Mouse (Mus musculus) cerebellum, postnatal 4 days (tissue): ENCODE results near the gene Col20a1.

ENCODE experiments used
- DNase-seq, 2 experiments: peaks; one replicate each; pipeline ENCODE4 v3.0.0; 2022; ENCODE audit warnings: low spot score in 2 of 2, mixed read lengths in 1 of 2

Col20a1 gene

GRCm38 (mm10) chr2:180994360-180994759 is 8.0 kb downstream of the Col20a1 start:
- DNase-seq, result no peak

GRCm38 (mm10) chr2:180995457-180995856 is 9.1 kb downstream of the Col20a1 start:
- no peak for DNase-seq

GRCm38 (mm10) chr2:180996436-180996835 is 10.1 kb downstream of the Col20a1 start:
- peak in 1 of 2 experiments; percentile 43 for DNase-seq

DNA sequence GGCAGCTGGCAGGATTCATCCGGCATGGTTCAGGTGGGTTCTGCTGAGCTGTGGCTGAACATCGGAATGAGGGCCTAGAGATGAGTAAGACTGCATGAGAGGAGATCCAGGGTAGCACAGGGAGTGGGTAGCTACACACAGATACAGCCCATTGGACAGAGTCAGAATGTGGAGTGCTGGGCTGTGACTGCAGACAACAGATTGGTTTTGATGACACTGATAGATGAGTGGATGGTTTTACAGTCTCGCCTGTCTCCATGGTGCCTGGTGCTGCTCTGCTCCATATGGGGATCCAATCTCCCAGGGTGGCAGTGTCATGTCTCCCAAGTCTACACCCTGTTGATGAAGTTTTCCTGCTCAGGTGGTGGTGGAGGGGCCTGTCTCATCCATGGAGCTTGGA is 10.6 kb downstream of the Col20a1 start:
- no peak for DNase-seq

DNA sequence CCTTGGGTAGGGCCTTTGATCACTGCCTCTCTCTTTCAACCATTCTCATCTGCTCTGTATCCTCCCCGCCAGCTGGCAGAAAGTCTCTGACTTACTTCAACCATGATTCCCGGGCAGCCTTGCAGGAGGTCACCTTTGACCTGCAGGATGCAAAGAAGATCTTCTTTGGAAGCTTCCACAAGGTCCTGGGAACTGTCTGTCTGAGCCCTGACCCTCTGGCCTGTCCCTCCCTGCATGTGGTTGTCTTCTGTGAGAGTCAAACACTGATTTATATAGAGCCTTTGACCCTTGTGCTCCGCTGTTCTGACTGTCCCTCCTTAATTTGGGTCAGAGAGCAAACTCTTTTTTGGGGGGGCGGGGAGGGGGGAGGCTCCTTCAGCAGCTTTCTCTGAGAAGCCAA is 20.7 kb downstream of the Col20a1 start:
- no peak for DNase-seq

GRCm38 (mm10) chr2:181008339-181008738 is 22.0 kb downstream of the Col20a1 start:
- no peak for DNase-seq

DNA sequence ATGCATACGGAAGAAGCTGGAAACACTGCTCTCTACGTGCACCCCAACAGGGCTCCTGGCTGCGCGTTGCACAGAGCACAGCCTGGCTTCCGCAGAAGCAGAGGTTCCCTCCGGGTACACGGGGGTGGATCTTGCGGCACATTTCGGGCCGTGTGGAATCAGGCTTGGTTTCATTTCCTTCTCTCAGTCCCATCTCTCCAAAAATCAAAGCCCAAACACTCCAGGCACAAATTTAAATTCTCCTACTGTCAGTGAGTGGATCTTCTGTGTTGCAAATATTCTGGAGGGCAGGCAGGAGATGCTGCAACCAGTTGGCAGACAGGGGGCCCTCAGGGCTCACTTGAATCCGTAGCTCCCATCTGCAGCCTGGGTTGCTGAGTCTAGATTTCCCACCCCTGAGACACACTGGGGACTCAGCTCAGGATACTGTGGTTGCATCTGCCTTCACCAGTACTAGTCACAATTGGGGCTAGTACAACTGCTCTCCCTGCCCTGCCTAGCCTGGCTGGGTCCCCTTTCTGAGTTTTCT is 45.1 kb downstream of the Col20a1 start:
- DNase-seq, result no peak

DNA sequence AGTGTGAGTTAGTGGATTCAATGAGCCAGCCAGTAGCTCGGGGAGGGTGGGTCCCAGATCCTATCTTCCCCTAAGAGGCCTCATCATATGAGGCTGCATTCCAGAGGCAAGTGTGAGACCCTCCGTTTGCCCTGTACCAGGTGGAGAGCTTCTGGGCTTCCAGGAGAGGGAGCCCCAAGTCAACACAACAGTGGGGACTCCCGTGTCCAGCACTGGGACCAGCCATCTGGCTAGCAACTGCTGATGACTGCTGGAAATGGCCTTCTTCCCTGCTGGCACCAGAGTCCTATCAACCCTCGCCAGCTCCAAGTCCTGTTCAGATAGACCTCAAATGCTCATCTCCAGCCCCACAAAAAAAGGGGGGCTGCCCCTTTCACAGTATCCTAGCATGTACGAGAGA is 46.1 kb downstream of the Col20a1 start:
- DNase-seq, result peak in 1 of 2 experiments; percentile 51

DNA sequence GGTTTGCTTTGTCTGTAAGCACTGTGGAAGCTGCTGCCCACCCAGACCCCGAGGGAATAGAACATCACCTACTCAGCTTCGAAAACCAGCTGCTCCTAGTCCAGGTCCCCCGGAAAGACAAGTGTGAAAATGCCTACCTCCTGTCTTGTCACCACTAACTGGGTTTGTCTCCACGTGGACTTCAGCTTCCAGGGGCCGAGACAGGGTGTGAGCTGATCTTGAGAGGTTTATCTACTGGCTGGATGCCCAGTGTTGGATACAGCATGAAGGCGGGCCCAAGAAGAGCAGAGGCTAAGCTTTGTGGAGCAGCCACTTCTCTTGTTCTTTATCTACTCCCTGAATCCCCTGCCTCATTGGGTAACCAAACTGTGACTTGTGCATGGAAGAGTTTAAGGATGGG is 47.0 kb downstream of the Col20a1 start:
- no peak for DNase-seq

GRCm38 (mm10) chr2:181035186-181035585 is 48.9 kb downstream of the Col20a1 start:
- DNase-seq, result no peak

DNA sequence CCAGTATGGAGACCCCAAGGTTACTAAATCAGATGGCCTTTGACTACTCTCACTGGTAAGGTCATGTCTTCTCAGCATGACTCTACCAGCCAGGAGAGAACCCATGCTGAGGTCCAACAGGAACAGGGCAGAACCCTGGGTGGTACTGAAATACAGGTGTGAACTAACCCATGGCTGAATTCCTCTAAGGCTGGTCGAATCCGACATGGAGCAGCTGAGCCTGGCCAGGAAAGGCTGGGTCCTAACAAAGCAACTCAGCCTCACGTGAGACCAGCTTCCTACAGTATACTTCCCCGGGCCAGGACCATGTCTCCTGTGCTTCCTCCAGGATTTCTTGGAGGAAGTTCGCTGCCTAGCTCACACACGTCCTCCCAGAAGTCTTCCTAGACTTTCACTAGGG is 50.2 kb downstream of the Col20a1 start:
- no peak for DNase-seq

- DNase-seq, result peak in 1 of 2 experiments; percentile 14
Measured at GRCm38 (mm10) chr2:181038644-181039355, 52.5 kb downstream of the Col20a1 start.

DNA sequence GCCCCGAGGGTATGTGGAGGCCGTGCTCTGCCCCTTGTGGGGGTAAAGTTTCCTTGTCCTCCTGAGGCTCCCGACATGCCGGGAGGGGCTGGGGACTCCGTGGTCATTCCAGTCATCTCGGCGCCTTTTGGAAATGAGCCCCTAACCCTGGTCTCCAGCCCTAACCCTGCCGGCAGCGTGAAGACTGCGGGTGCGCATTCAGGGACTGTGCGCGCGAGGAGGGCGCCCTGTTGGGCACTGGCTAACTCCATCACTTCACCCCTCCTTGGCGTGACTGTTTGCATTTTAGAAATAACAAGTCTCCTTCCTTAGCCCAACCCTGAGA is 53.0 kb downstream of the Col20a1 start:
- peak in 1 of 2 experiments; percentile 12 for DNase-seq

GRCm38 (mm10) chr2:181041941-181042340 is 55.6 kb downstream of the Col20a1 start:
- DNase-seq, result no peak

DNA sequence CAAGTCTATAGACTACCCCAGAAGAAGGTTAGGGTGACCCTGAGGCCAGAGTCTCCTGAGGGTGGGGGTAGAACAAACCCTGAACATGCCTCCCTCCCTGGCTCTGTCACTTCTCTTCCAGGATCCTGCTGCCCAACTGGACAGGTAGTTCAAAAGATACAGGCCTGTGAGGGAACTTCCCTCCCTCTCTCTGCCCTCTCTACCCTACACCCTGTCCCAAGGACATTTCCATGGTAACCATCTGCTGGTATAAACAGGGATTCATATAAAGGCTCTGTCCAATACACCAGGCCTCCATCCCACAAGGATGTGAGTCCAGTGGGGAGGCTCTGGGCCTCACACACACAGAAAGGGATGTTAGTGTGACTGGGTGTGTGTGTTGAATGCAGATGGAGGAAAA is 56.0 kb downstream of the Col20a1 start:
- DNase-seq, result no peak

DNA sequence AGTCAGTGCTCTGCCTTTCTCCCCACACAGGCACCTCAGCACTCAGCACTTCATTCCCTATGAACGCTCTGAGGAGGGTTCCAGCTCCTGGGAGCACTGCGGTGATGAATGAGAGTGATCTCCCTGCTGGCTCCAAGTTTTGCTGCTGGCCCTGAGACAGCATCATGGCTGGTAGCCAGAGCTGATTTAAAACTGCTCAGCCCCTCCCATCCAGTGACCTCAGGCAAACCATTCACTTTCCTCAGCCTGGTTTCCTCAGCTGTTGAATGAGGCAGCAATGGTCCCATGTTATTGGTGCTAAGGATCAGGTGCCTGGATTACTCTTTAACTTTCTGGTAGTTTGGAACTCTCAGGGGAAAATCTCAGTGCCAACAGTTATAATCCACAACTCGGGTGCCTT is 57.1 kb downstream of the Col20a1 start, which contains the start of gene Chrna4:
Gene Chrna4 (minus strand): TSS at position 110 of the 400 bp plus-strand sequence.
- DNase-seq, result peak in 1 of 2 experiments; percentile 43

DNA sequence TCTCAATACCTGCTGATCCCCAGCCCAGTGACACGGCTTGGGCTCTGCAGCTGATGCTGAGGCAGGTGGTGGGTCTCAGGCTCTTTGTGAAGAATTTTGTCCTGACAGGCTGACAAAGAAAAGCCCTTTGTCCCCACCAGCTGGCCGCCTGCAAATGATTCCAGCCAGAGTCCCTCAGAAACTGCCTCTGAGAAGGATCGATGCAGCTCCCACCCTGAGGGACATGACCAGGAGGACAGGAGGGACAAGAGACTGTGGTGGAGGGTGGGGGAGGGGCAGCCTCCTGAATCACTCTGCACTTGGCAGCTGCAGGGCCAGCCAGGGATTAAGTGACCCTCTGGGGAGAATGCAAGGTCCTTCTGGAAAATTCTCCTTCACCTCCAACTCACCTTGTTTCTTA is 57.7 kb downstream of the Col20a1 start:
- peak in 1 of 2 experiments; percentile 17 for DNase-seq

GRCm38 (mm10) chr2:181048252-181048945 is 62.1 kb downstream of the Col20a1 start:
- no peak for DNase-seq

DNA sequence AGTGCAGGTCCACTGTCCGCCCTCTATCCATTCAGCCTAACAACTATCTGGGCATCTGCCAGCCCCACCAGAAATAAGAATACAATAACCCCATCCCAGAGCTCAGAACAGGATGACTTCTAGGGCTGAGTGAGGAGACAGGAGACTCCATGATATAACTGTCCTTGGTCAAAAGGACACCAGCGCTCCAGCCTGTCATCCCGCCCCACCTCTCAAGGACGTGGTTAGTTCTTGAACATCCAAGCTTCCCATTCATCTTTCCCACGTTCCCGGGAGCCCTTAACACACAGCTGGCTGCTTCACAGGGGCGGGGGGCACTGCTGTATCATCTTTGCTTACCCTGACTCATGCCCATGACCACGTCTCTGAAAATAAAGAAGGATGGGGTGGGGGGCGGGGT is 62.7 kb downstream of the Col20a1 start:
- DNase-seq, result no peak

DNA sequence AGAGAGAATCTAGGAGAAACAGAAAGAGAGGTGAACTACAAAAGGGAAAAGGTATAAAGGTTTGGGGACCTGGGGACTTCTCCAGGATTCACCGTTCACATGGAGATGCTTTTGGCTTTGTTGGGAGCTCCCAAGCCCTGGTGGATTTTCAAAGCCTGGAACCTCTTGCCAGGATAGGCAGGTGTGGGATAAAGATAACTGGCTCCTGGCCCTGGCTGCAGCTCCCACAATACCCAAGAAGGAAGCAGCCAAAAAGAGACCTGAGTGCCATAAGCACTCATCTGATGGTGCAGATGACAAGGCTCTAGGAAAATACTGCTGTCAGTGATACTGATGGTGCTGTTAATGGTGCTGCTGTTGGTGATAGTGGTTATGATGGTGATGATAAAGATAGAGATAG is 65.8 kb downstream of the Col20a1 start:
- DNase-seq, result no peak

DNA sequence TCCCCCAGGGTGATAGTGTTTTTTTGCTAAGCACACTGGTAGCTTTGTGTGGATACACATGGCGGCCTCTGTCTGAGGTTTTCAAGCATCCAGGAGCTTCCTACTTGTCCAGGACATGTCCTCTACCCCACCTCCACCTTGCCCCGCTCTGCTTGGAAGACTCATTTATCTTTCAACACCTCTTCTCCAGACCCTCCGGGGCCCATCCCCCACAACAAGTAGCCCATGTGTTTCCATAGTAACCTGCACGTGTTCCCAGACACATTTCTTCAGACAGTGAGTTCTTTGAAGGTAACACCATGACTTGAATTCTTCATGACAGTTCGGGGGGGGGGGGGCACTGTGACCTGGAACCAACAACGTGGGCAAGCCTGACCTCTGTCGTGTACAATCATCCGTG is 71.0 kb downstream of the Col20a1 start:
- no peak for DNase-seq

- no peak for DNase-seq
Measured at GRCm38 (mm10) chr2:181058193-181058592, 71.9 kb downstream of the Col20a1 start.

- DNase-seq, result peak; percentile 88 to 89
Measured at GRCm38 (mm10) chr2:181060127-181060526, 73.8 kb downstream of the Col20a1 start.
